Mouse (Mus musculus): ENCODE measurements around the gene Entpd8. TPM values are rescaled to one million over a fixed set of nuclear protein-coding genes. Genes with fewer than 3 reads are reported as not detected.

The Entpd8 gene
- polyA plus RNA-seq, 1 experiment from 2014 or later = 5.3 TPM

DNA sequence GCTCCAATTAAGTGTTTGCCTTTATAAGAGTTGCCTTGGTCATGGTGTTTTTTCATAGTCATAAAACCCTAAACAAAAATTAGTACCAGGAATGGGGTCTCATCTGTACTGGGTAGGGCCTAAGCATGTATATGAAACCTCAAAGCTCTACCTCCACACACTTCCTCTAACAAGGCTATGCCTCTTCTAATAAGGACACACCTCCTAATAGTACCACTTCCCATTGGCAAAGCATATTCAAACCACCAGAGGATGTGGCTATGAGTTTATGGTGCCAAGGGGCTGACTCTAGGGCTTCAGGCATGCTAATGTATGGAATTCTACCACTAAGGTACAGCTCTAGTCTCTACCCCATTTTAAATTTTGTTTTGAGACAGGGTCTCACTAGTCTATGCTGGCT lies 14.6 kb upstream of the Entpd8 start:
- ATAC-seq (replicated peaks; ENCODE audit: low FRiP score) = no peak
- no peak overlapping the region for H3K27ac ChIP-seq
- no peak overlapping the region for H3K4me2 ChIP-seq
- no peaks in the 10 kb centered on the region for H3K9me3 ChIP-seq (replicated peaks)
- no peaks in the 10 kb centered on the region for H3K4me1 ChIP-seq
- peaks cover 27% of the 10 kb centered on the region for H3K36me3 ChIP-seq
- no peak overlapping the region for H3K4me3 ChIP-seq (replicated peaks)
- H3K27me3 ChIP-seq = no peaks in the 10 kb centered on the region
- no peak overlapping the region for H3K9ac ChIP-seq

DNA sequence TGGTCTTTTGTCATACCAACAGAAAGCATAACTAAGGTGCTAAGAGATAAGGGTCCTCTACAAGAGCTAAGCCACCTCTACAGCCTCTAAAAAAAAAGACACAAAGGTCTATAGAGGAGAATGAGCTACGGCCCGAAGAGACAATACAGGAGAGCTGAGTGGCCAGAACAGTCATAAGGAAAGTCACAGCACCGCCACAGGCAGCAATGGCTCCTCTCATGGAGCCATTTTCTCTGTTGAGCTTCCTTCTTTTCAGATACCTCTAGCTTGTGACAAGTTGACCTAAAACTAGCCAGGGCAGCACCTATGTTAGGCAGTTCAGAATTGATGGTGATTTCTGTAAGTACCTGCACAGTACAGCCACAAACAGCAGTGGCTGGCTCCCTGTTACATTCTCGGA lies 13.6 kb upstream of the Entpd8 start:
- no peak for ATAC-seq (replicated peaks; ENCODE audit: low FRiP score)
- Histone ChIP-seq H3K4me1 (no peaks in the 10 kb centered on the region), H3K36me3 (peaks cover 17% of the 10 kb centered on the region), H3K4me3 (replicated peaks) (no peak overlapping the region), H3K9ac (no peak overlapping the region), H3K27me3 (no peaks in the 10 kb centered on the region), H3K4me2 (no peak overlapping the region), H3K27ac (no peak overlapping the region), H3K9me3 (replicated peaks) (no peaks in the 10 kb centered on the region)
- WGBS = 88% methylated on average over 4 of the region's 4 CpGs

- H3K27me3 ChIP-seq = no peaks in the 10 kb centered on the region
- ATAC-seq (replicated peaks; ENCODE audit: low FRiP score) = no peak
- H3K4me3 ChIP-seq (replicated peaks) = no peak overlapping the region
- whole genome bisulfite sequencing = 66% methylated on average over 4 of the region's 4 CpGs
- 0 out of 2 replicates have a peak, but pooled peaks cover 2% of the 10 kb centered on the region for H3K4me1 ChIP-seq
- H3K27ac ChIP-seq = no peak overlapping the region
- H3K4me2 ChIP-seq = no peak overlapping the region
- H3K36me3 ChIP-seq = no peaks in the 10 kb centered on the region
- H3K9me3 ChIP-seq (replicated peaks) = no peaks in the 10 kb centered on the region
- H3K9ac ChIP-seq = no peak overlapping the region
Observed at GRCm38 (mm10) chr2:25069537-25069936, 10.6 kb upstream of the Entpd8 start.

- ATAC-seq (replicated peaks; ENCODE audit: low FRiP score) = no peak
- no peaks in the 10 kb centered on the region for H3K9me3 ChIP-seq (replicated peaks)
- no peaks in the 10 kb centered on the region for H3K27me3 ChIP-seq
- no peaks in the 10 kb centered on the region for H3K36me3 ChIP-seq
- 89% methylated on average over 4 of the region's 4 CpGs for WGBS
- no peak overlapping the region for H3K27ac ChIP-seq
- peaks cover 12% of the 10 kb centered on the region; the same call in 1 of the 2 replicates for H3K4me1 ChIP-seq
- H3K9ac ChIP-seq = no peak overlapping the region
- no peak overlapping the region for H3K4me2 ChIP-seq
- H3K4me3 ChIP-seq (replicated peaks) = no peak overlapping the region
Observed at GRCm38 (mm10) chr2:25072398-25072797, 7.7 kb upstream of the Entpd8 start.

DNA sequence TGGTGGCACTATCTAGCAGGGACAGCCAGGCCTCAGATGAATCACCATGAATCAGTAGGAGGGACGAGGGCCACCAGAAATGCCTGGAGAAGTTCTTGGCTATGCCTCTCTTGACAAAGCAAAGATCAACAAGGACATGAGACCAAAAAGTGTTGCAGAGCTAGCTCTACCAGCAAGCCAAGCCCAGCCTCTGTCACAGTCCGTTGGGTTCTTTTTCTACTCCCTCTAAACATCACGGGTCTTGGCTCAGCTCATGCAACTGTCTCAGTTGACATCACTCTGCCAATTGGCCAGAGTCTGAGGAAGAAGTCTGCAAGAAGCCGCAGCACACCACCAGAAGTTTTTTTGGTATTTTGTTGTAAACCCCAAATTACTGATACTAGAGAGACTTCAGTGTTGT lies 4.6 kb upstream of the Entpd8 start:
- peak; percentile 63; the same call in 1 of the 2 replicates for ATAC-seq (replicated peaks; ENCODE audit: low FRiP score)
- Histone ChIP-seq H3K9me3 (replicated peaks) (no peaks in the 10 kb centered on the region), H3K36me3 (no peaks in the 10 kb centered on the region), H3K4me1 (peaks cover 12% of the 10 kb centered on the region; the same call in 1 of the 2 replicates), H3K9ac (no peak overlapping the region), H3K27ac (peak overlapping the region; percentile 60), H3K27me3 (no peaks in the 10 kb centered on the region), H3K4me2 (no peak overlapping the region), H3K4me3 (replicated peaks) (no peak overlapping the region)
- 36% methylated on average over 4 of the region's 4 CpGs for WGBS

GRCm38 (mm10) chr2:25078967-25079366 lies 1.1 kb upstream of the Entpd8 start:
- Histone ChIP-seq H3K4me1 (peaks cover 12% of the 10 kb centered on the region; the same call in 1 of the 2 replicates), H3K9ac (no peak overlapping the region), H3K4me2 (no peak overlapping the region), H3K9me3 (replicated peaks) (no peaks in the 10 kb centered on the region), H3K27ac (peak overlapping the region; percentile 64; the same call in 1 of the 2 replicates), H3K27me3 (no peaks in the 10 kb centered on the region), H3K4me3 (replicated peaks) (no peak overlapping the region), H3K36me3 (no peaks in the 10 kb centered on the region)
- ATAC-seq (replicated peaks; ENCODE audit: low FRiP score) = 0 out of 2 replicates have a peak, but pooled peaks have one; percentile 38
- WGBS = 75% methylated on average over 1 of the region's 1 CpGs

GRCm38 (mm10) chr2:25083697-25084096 lies 3.6 kb downstream of the Entpd8 start:
- no peaks in the 10 kb centered on the region for H3K27me3 ChIP-seq
- 84% methylated on average over 4 of the region's 4 CpGs for WGBS
- no peak overlapping the region for H3K27ac ChIP-seq
- H3K9ac ChIP-seq = no peak overlapping the region
- H3K4me2 ChIP-seq = no peak overlapping the region
- no peak for ATAC-seq (replicated peaks; ENCODE audit: low FRiP score)
- no peak overlapping the region for H3K4me3 ChIP-seq (replicated peaks)
- H3K36me3 ChIP-seq = no peaks in the 10 kb centered on the region
- H3K9me3 ChIP-seq (replicated peaks) = no peaks in the 10 kb centered on the region
- H3K4me1 ChIP-seq = no peaks in the 10 kb centered on the region

GRCm38 (mm10) chr2:25085571-25085970 lies 5.5 kb downstream of the Entpd8 start:
- H3K4me3 ChIP-seq (replicated peaks) = no peak overlapping the region
- WGBS = 91% methylated on average over 5 of the region's 5 CpGs

GRCm38 (mm10) chr2:25087842-25088241 lies 7.7 kb downstream of the Entpd8 start:
- no peak for ATAC-seq (replicated peaks; ENCODE audit: low FRiP score)
- peaks cover 6% of the 10 kb centered on the region for H3K27me3 ChIP-seq
- H3K9ac ChIP-seq = no peak overlapping the region
- no peak overlapping the region for H3K27ac ChIP-seq
- H3K4me2 ChIP-seq = no peak overlapping the region
- no peaks in the 10 kb centered on the region for H3K36me3 ChIP-seq
- H3K4me3 ChIP-seq (replicated peaks) = no peak overlapping the region
- H3K9me3 ChIP-seq (replicated peaks) = no peaks in the 10 kb centered on the region
- 88% methylated on average over 2 of the region's 2 CpGs for WGBS
- no peaks in the 10 kb centered on the region for H3K4me1 ChIP-seq

More at GRCm38 (mm10) chr2:25085571-25085970, 5.5 kb downstream of the Entpd8 start:
- Histone ChIP-seq H3K9ac (no peak overlapping the region), H3K36me3 (no peaks in the 10 kb centered on the region), H3K4me2 (no peak overlapping the region), H3K4me1 (no peaks in the 10 kb centered on the region), H3K27ac (no peak overlapping the region), H3K9me3 (replicated peaks) (no peaks in the 10 kb centered on the region), H3K27me3 (no peaks in the 10 kb centered on the region)
- ATAC-seq (replicated peaks; ENCODE audit: low FRiP score) = no peak

- Histone ChIP-seq H3K36me3 (no peaks in the 10 kb centered on the region), H3K27ac (no peak overlapping the region), H3K4me1 (no peaks in the 10 kb centered on the region), H3K9me3 (replicated peaks) (no peaks in the 10 kb centered on the region), H3K27me3 (peaks cover 10% of the 10 kb centered on the region), H3K9ac (no peak overlapping the region), H3K4me3 (replicated peaks) (no peak overlapping the region), H3K4me2 (no peak overlapping the region)
- 80% methylated on average over 3 of the region's 3 CpGs for WGBS
- no peak for ATAC-seq (replicated peaks; ENCODE audit: low FRiP score)
Observed at GRCm38 (mm10) chr2:25088636-25089035, 8.5 kb downstream of the Entpd8 start.

- H3K27me3 ChIP-seq = peaks cover 28% of the 10 kb centered on the region
- no peak overlapping the region for H3K9ac ChIP-seq
- peaks cover 14% of the 10 kb centered on the region; the same call in 1 of the 2 replicates for H3K4me1 ChIP-seq
- no peaks in the 10 kb centered on the region for H3K9me3 ChIP-seq (replicated peaks)
- no peak overlapping the region for H3K27ac ChIP-seq
- H3K36me3 ChIP-seq = no peaks in the 10 kb centered on the region
- WGBS = 38% methylated on average over 17 of the region's 17 CpGs
- H3K4me3 ChIP-seq (replicated peaks) = peak overlapping the region; percentile 29
- peak overlapping the region; percentile 57 for H3K4me2 ChIP-seq
- ATAC-seq (replicated peaks; ENCODE audit: low FRiP score) = peak; percentile 37; the same call in 1 of the 2 replicates
Observed at GRCm38 (mm10) chr2:25094785-25095108, 14.6 kb downstream of the Entpd8 start.

- ATAC-seq (replicated peaks; ENCODE audit: low FRiP score) = peak; percentile 86
- 44% methylated on average over 28 of the region's 28 CpGs for WGBS
- Histone ChIP-seq H3K27ac (no peak within 1 kb of the TSS), H3K4me2 (peak within 1 kb of the TSS; percentile 57), H3K9ac (no peak within 1 kb of the TSS), H3K27me3 (peaks cover 28% of the 10 kb centered on the region), H3K4me1 (peaks cover 14% of the 10 kb centered on the region; the same call in 1 of the 2 replicates), H3K9me3 (replicated peaks) (no peaks in the 10 kb centered on the region), H3K36me3 (no peaks in the 10 kb centered on the region), H3K4me3 (replicated peaks) (peak within 1 kb of the TSS; percentile 29)
Observed at GRCm38 (mm10) chr2:25095109-25095850, 15.2 kb downstream of the Entpd8 start, which contains the start of gene Noxa1. Gene Noxa1, minus strand, starts transcription at chr2:25095149.

Measured in kidney, embryonic 15.5 days (tissue).